Mouse (Mus musculus): ENCODE measurements around the gene Adgrb2. TPM values are rescaled to one million over a fixed set of nuclear protein-coding genes. Genes with fewer than 3 reads are reported as not detected.
A peak's percentile ranks its signal among the peaks of the same experiment; 100 is the strongest.

Adgrb2 gene
- total RNA-seq, 2 experiments from 2014 or later = 3.0 to 5.1 TPM

- no peak for DNase-seq (ENCODE audit: low spot score in 2 of 2)
Observed at GRCm38 (mm10) chr4:130023511-130024231, 39.0 kb downstream of the Adgrb2 start.

- no peak for DNase-seq (ENCODE audit: low spot score in 2 of 2)
Observed at GRCm38 (mm10) chr4:130025544-130025943, 40.9 kb downstream of the Adgrb2 start.

- no peak for DNase-seq (ENCODE audit: low spot score in 2 of 2)
Observed at GRCm38 (mm10) chr4:130031146-130031545, 46.5 kb downstream of the Adgrb2 start.

- DNase-seq (ENCODE audit: low spot score in 2 of 2) = no peak
Observed at GRCm38 (mm10) chr4:130033496-130033895, 48.8 kb downstream of the Adgrb2 start.

GRCm38 (mm10) chr4:130036112-130036511 lies 51.4 kb downstream of the Adgrb2 start:
- peak in 1 of 2 experiments; percentile 57 for DNase-seq (ENCODE audit: low spot score in 2 of 2)

- DNase-seq (ENCODE audit: low spot score in 2 of 2) = peak; percentile 44 to 67
Observed at GRCm38 (mm10) chr4:130036573-130037401, 52.1 kb downstream of the Adgrb2 start.

GRCm38 (mm10) chr4:130039351-130039750 lies 54.7 kb downstream of the Adgrb2 start:
- no peak for DNase-seq (ENCODE audit: low spot score in 2 of 2)

GRCm38 (mm10) chr4:130041076-130041475 lies 56.4 kb downstream of the Adgrb2 start:
- DNase-seq (ENCODE audit: low spot score in 2 of 2) = no peak

- DNase-seq (ENCODE audit: low spot score in 2 of 2) = peak in 1 of 2 experiments; percentile 47
Observed at GRCm38 (mm10) chr4:130044211-130044610, 59.5 kb downstream of the Adgrb2 start.

- DNase-seq (ENCODE audit: low spot score in 2 of 2) = peak; percentile 38 to 51
Observed at GRCm38 (mm10) chr4:130045609-130046008, 60.9 kb downstream of the Adgrb2 start.

GRCm38 (mm10) chr4:130047331-130048202 lies 62.9 kb downstream of the Adgrb2 start, which contains the start of gene Col16a1:
TSS of gene Col16a1 (plus strand) at chr4:130047840.
- DNase-seq (ENCODE audit: low spot score in 2 of 2) = peak; percentile 98 to 99

GRCm38 (mm10) chr4:130048203-130048479 lies 63.5 kb downstream of the Adgrb2 start:
- DNase-seq (ENCODE audit: low spot score in 2 of 2) = no peak

GRCm38 (mm10) chr4:130050056-130050824 lies 65.6 kb downstream of the Adgrb2 start:
- DNase-seq (ENCODE audit: low spot score in 2 of 2) = peak; percentile 75 to 90

GRCm38 (mm10) chr4:130052283-130052682 lies 67.6 kb downstream of the Adgrb2 start:
- DNase-seq (ENCODE audit: low spot score in 2 of 2) = no peak

- DNase-seq (ENCODE audit: low spot score in 2 of 2) = no peak
Observed at GRCm38 (mm10) chr4:130053111-130053510, 68.4 kb downstream of the Adgrb2 start.

GRCm38 (mm10) chr4:130054727-130055126 lies 70.1 kb downstream of the Adgrb2 start:
- DNase-seq (ENCODE audit: low spot score in 2 of 2) = no peak

GRCm38 (mm10) chr4:130055160-130056010 lies 70.7 kb downstream of the Adgrb2 start:
- no peak for DNase-seq (ENCODE audit: low spot score in 2 of 2)

GRCm38 (mm10) chr4:130056011-130056322 lies 71.3 kb downstream of the Adgrb2 start:
- no peak for DNase-seq (ENCODE audit: low spot score in 2 of 2)

- no peak for DNase-seq (ENCODE audit: low spot score in 2 of 2)
Observed at GRCm38 (mm10) chr4:130056471-130056870, 71.8 kb downstream of the Adgrb2 start.

- DNase-seq (ENCODE audit: low spot score in 2 of 2) = no peak
Observed at GRCm38 (mm10) chr4:130060937-130061336, 76.3 kb downstream of the Adgrb2 start.
